Mouse (Mus musculus) 3T3-L1 (cell line): ENCODE results near the gene Polr2a.

Experiments used
- DNase-seq: peaks from one replicate; pipeline ENCODE4 v3.0.0-alpha.2; 2015; ENCODE audit warnings: low read depth, low spot score

Gene Polr2a

DNA sequence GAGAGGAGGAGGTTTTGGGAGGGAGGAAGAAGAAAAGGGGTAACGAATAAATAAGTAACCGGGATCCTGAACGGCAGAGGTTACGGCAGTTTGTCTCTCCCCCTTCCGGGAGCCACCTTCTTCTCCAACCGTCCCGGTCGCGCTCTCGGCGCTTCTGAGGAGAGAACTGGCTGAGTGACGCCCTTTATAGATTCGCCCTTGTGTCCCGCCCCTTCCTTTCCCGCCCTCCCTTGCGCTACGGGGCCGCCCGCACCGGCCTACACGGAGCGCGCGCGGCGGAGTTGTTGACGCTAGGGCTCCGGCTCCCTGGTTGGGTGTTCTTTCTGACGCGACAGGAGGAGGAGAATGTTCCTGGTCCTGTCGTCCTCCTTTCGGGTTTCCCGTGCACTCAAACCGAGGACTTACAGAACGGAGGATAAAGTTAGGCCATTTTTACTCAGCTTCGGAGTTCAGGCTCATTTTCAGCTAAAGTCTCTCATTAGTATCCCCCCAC lies at the start of gene Polr2a:
Gene Polr2a (minus strand): TSS at position 160 of the 493 bp plus-strand sequence.
- DNase-seq, result peak; percentile 95

GRCm38 (mm10) chr11:69807641-69808040 lies 49.2 kb upstream of the Polr2a start:
- peak; percentile 71 for DNase-seq

- DNase-seq, result no peak
Observed at GRCm38 (mm10) chr11:69806378-69806777, 47.9 kb upstream of the Polr2a start.

GRCm38 (mm10) chr11:69804972-69805909 lies 46.8 kb upstream of the Polr2a start, which contains the start of gene Tmem102:
Tmem102 (minus strand) TSS chr11:69805624.
- DNase-seq, result no peak

DNA sequence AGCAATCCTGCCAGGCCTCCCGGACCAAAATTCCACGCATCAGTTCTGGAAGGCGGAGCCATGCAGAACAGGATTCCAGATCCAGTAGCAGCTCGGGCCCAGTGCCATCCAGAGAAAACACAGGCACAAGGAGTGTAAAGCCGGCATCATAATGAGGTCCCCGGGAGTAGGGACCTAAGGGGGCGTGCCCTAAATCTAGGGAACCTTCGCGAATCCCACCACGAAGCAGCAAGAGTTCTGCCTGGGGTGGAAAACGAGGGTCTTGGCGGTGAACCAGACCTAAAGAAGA lies 46.2 kb upstream of the Polr2a start:
- DNase-seq, result no peak

GRCm38 (mm10) chr11:69803786-69804651 lies 45.6 kb upstream of the Polr2a start:
- peak; percentile 33 for DNase-seq

DNA sequence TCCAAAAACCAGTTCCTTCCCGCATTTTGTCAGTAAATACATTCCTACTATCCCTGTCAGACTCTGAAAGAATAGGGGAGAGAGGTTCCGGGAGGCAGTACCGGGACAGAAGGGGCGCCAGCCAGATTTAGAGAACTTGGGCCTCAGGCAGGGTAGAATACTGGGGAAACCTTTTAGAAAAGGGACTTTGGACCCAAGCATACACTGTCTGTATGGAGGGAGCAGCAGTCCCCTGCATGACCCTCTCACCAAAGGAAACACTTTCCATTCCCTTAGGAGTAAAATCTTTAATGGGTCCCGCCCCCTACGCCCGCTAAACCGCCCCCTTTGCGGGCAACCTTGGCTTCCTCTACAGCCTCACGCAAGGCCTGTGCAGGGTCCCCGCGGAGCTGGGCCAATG lies 44.9 kb upstream of the Polr2a start:
- no peak for DNase-seq

GRCm38 (mm10) chr11:69802648-69803105 lies 44.2 kb upstream of the Polr2a start:
- DNase-seq, result no peak

GRCm38 (mm10) chr11:69801379-69801977 lies 43.0 kb upstream of the Polr2a start, which contains the start of gene Fgf11:
Fgf11 (minus strand) TSS chr11:69801857.
- no peak for DNase-seq

DNA sequence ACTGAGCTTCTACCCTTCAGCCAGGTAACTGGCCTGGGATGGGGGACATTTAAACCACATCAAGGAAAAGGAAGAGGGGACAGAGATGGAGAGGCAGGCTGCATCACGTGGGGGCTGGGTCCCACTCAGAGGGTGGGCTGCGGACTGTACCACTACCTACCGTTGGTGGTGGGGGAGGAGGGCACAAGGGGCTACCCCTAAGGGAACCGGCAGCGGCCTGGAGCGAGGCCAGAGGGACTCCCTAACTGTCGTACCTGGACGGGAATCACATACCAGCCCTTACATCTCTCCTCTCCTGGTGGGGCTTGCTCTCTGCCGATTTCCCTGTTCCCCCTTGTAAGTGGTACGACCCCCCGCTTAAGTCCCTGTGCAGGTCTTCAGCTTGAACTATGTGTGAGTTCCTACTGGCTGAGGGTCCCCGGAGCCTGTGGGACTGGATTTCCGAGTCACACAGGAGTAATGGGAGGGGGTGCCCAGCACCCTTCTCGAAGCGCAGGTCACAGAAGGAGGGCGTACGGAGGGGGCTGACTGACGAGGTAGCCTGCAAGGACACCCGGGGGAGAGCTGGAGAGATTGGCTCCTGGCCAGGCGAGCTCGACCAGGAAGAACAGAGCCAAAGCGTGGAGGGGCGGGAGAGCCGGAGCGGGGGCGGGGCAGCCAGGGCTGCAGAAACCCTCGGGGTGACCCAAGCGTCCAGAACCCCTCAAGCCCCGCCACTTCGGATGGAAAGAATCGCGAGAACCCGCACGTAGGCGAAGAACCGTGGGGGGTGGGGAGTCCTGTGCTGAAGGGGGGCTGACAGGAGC lies 42.2 kb upstream of the Polr2a start:
- no peak for DNase-seq

DNA sequence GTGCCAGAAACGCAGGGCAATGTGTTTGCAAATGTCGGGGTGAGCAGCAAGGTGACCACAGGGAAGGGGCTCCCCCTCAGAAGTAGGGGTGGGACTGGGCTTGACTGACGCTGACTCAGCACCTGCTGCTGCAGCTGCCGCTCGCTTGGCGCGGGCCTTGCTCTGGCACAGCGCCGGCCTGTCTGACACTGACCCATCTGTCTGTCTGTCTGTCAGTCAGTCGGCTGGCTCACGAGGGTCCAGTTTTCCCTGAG lies 41.6 kb upstream of the Polr2a start:
- no peak for DNase-seq

DNA sequence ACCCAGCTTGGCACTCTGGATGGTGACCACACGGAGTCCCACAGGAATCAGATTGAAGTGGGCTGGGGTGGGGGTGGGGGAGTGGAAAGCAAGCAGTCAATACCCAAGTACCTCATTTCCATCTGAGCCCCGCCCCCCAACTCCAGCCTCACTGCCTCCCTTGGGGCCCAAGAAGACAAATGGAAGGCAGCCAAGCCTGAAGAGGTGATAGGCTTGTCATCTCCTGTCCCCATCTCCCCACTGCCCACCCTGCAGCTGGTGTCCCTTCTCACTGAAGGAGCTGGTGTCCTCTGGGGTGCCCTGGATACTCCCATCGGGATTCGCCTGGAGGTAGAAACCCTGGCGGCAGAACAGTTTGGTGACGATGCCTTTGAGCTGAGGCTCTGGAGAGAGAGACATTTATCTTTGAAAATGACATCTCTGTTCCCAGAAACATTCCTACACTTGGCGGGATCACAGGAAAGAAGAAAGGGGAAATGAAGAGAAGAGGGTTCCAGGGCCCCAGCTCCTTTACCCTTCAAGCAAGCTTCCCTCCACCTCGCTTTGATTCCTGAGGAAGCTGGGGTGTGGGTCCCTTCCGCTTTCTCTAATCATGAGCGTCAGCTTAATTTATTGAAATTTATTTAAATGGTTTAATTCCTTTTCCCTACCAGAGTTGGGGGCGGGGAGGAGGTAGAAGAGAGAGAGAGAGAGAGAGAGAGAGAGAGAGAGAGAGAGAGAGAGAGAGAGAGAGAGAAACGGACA lies 41.1 kb upstream of the Polr2a start:
- DNase-seq, result no peak

- DNase-seq, result peak; percentile 8
Observed at GRCm38 (mm10) chr11:69797924-69798323, 39.5 kb upstream of the Polr2a start.

- DNase-seq, result no peak
Observed at GRCm38 (mm10) chr11:69795983-69796435, 37.6 kb upstream of the Polr2a start.

DNA sequence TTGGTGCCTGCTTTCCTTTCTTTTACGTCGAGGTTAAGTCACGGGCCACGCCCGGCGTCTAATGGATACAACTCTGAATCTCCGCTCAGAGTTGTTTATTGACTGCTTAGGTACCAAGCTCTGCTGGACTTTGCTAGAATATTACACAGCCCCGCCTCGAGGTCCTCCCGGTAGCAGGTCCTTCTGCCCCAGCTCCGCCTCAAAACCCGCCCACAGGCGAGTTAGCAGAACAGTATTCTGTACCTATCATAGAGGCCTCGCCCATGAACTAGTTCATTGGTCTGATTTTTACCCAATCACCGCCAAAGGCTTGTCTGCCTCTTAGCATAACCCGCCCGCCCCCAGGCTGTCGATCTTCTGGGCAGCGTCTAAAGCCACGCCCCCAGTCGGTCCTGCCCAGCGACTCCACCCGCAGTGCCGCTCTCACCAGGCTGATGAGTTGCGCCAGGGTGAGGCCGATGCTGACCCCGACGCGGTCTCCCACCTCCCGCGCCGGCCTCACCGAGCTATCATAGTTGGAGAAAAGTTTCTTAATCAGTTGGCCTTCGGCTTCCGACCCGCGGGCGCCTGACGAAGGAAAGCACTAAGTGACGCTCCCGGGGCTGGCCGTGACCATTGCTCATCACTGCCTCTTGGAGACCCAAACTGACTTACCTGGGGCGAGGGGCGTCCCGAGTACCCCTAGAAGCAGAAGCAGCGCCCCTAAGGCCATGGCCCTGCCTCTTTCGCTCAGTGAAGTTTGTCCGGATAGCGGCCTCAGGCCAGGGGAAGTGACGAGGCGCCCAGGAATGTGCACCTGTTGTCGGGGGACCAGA lies 36.9 kb upstream of the Polr2a start, which contains the start of gene Chrnb1:
Gene Chrnb1 (minus strand): TSS at position 776 of the 815 bp plus-strand sequence.
- peak; percentile 98 for DNase-seq

- no peak for DNase-seq
Observed at GRCm38 (mm10) chr11:69793429-69793828, 35.0 kb upstream of the Polr2a start.

- no peak for DNase-seq
Observed at GRCm38 (mm10) chr11:69791420-69791819, 33.0 kb upstream of the Polr2a start.

DNA sequence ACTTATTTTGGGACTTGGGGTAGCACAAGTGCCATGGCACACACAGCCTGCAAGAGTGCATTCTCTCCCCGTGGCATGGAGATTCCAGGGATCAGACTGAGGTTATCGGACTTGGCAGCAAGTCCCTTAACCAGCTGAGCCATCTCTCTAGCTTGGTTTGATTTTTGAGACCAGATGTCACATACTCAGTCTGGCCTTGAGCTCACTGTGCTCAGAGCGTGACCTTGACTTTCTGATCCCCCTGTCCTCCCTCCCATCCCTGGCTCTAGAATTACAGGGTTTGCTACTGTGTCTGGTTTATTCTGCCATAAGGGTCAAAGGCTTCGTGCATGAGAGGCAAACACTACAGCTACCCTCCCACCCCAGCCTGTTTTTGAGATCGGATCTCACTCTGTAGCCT lies 31.0 kb upstream of the Polr2a start:
- no peak for DNase-seq

DNA sequence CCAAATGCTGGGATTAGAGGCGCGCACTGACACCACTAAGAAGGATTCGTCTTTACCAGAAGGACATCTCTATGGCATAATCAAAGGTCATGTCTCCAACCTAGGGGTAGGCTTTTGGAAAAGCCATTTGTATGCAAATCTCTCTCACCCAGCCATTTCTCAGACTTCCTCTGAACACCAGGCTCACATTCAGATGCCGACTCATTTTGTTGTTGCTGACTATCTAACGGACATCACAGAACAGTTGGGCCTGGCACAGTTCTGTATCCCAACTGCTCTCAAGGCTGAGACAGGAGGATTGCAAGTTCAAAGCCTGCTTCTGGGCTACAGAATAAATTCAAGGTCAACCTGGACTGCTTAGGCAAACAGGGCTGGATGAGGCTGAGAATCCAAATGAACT lies 28.9 kb upstream of the Polr2a start:
- no peak for DNase-seq
